ENCODE assay signal across 8 mouse cellular contexts in genomic region chr11:61956572-61957295, GRCm38 (mm10). TPM values are rescaled to one million over a fixed set of nuclear protein-coding genes. Genes with fewer than 3 reads are reported as not detected.
DNase-seq lines count a peak whose midpoint lies in the region; ATAC-seq and TF ChIP-seq lines count a peak whose summit lies in the region.

Gene Specc1, plus strand, starts transcription at chr11:61956763.

- peak; percentile 92 for ATAC-seq in hindbrain, embryonic 11.5 days (ENCODE audit: low FRiP score)
- ATAC-seq in lung, embryonic 16.5 days (ENCODE audit: low read depth) = peak; percentile 93

- WGBS in hindbrain, embryonic 11.5 days = under 1% methylated on average over 53 of the region's 58 CpGs
- WGBS in lung, embryonic 16.5 days = under 1% methylated on average over 58 of the region's 58 CpGs
- under 1% methylated on average over 58 of the region's 58 CpGs for WGBS in thymus, adult 2 months

- H3K27me3 ChIP-seq in hindbrain, embryonic 11.5 days (ENCODE audit: control insufficient read depth, insufficient read depth, low read length) = peaks cover 9% of the 10 kb centered on the region
- peaks cover 14% of the 10 kb centered on the region for H3K27me3 ChIP-seq in lung, embryonic 16.5 days (ENCODE audit: control insufficient read depth, insufficient read depth, low read depth, low read length)
- peaks cover 3% of the 10 kb centered on the region; the same call in 1 of the 2 replicates for H3K27me3 ChIP-seq in thymus, adult 2 months (ENCODE audit: control insufficient read depth, insufficient read depth, low read length)

- no peaks in the 10 kb centered on the region for H3K36me3 ChIP-seq in hindbrain, embryonic 11.5 days (ENCODE audit: control insufficient read depth, insufficient read depth, low read length)
- H3K36me3 ChIP-seq in lung, embryonic 16.5 days (ENCODE audit: control insufficient read depth, insufficient read depth, low read length) = no peaks in the 10 kb centered on the region
- H3K36me3 ChIP-seq in thymus, adult 2 months (ENCODE audit: control insufficient read depth, insufficient read depth, low read length) = no peaks in the 10 kb centered on the region

- peak within 1 kb of the TSS; percentile 47; the same call in 1 of the 2 replicates for H3K9ac ChIP-seq in hindbrain, embryonic 11.5 days (ENCODE audit: low read depth, low read length)
- H3K9ac ChIP-seq in lung, embryonic 16.5 days (ENCODE audit: low read length) = peak within 1 kb of the TSS; percentile 55

- DNase-seq in NIH3T3 (ENCODE audit: low read depth) = peak; percentile 96
- peak; percentile 94 for DNase-seq in cerebellum, adult 9-11 months
- peak; percentile 82 to 97 for DNase-seq in frontal cortex, adult 2 months (ENCODE audit: extremely low spot score in 1 of 2, low spot score in 1 of 2)
- peak; percentile 97 for DNase-seq in hindbrain, embryonic 11.5 days (ENCODE audit: low spot score)
- peak; percentile 88 for DNase-seq in layer of hippocampus, adult 9-11 months
- DNase-seq in ovary, adult 18-20 months (ENCODE audit: low spot score) = peak; percentile 69
- peak; percentile 94 for DNase-seq in thymus, adult 2 months

- peak; percentile 98 for TF ChIP-seq CTCF in thymus, adult 2 months (IDR thresholded peaks at IDR 0.05; ENCODE audit: borderline replicate concordance, control insufficient read depth, extremely low read depth, insufficient read depth, low read length, poor library complexity)

- no peak within 1 kb of the TSS for H3K27ac ChIP-seq in hindbrain, embryonic 11.5 days (ENCODE audit: low read depth, low read length)
- no peak within 1 kb of the TSS for H3K27ac ChIP-seq in lung, embryonic 16.5 days (ENCODE audit: low read length)
- H3K27ac ChIP-seq in thymus, adult 2 months (ENCODE audit: control insufficient read depth, insufficient read depth, low read length) = no peak within 1 kb of the TSS

- H3K4me3 ChIP-seq in hindbrain, embryonic 11.5 days (ENCODE audit: low read depth, low read length) = peak within 1 kb of the TSS; percentile 68
- peak within 1 kb of the TSS; percentile 63 for H3K4me3 ChIP-seq in lung, embryonic 16.5 days (ENCODE audit: low read length)
- H3K4me3 ChIP-seq in thymus, adult 2 months (ENCODE audit: control insufficient read depth, insufficient read depth, low read length) = peak within 1 kb of the TSS; percentile 40

- no peaks in the 10 kb centered on the region for H3K9me3 ChIP-seq in hindbrain, embryonic 11.5 days (ENCODE audit: control insufficient read depth, low read length)
- no peaks in the 10 kb centered on the region for H3K9me3 ChIP-seq in lung, embryonic 16.5 days (ENCODE audit: control insufficient read depth, low read length)

- peak within 1 kb of the TSS; percentile 100 for H3K4me2 ChIP-seq in hindbrain, embryonic 11.5 days (replicated peaks; ENCODE audit: low read depth, low read length)
- peak within 1 kb of the TSS; percentile 90 for H3K4me2 ChIP-seq in lung, embryonic 16.5 days (ENCODE audit: low read depth, low read length)

- H3K4me1 ChIP-seq in hindbrain, embryonic 11.5 days (replicated peaks; ENCODE audit: control insufficient read depth, insufficient read depth, low read length) = no peaks in the 10 kb centered on the region
- H3K4me1 ChIP-seq in lung, embryonic 16.5 days (replicated peaks; ENCODE audit: control insufficient read depth, insufficient read depth, low read length) = peaks cover 5% of the 10 kb centered on the region; the same call in 1 of the 2 replicates
- peaks cover 5% of the 10 kb centered on the region; the same call in 1 of the 2 replicates for H3K4me1 ChIP-seq in thymus, adult 2 months (replicated peaks; ENCODE audit: control insufficient read depth, insufficient read depth, low read length)

- no peak for TF ChIP-seq POLR2A in thymus, adult 2 months (IDR thresholded peaks at IDR 0.05; ENCODE audit: control insufficient read depth, extremely low read depth, insufficient read depth, low read length, poor library complexity)

RNA-seq across cellular contexts. Expression of gene Specc1, which starts in this region (rescaled TPM):
- polyA plus RNA-seq in frontal cortex, adult 2 months (2012; rRNA removed) = 30.6 and 35.0 TPM in 2 replicates
- 18.4 and 26.3 TPM in 2 replicates for polyA plus RNA-seq in hindbrain, embryonic 11.5 days (2014; fragmentation: Nextera tagmentation; extraction: Ambion mirVana)
- polyA plus RNA-seq in lung, embryonic 16.5 days (2015; fragmentation: Nextera tagmentation; extraction: Ambion mirVana) = 9.7 and 12.7 TPM in 2 replicates
- polyA plus RNA-seq in thymus, adult 2 months (2012; rRNA removed) = 2.1 and 2.4 TPM in 2 replicates
